Mouse (Mus musculus) midbrain, embryonic 14.5 days (tissue): ENCODE results near the gene Gsdmc3. TPM values are rescaled to one million over a fixed set of nuclear protein-coding genes. Genes with fewer than 3 reads are reported as not detected.
"Not testable (repeated sequence)": the region's sequence is repeated elsewhere in the genome, so short reads cannot be mapped to it uniquely, and the experiment has no call there.

Experiments used
- ATAC-seq: fragments of 200-750 bp; cut with Nextera tagmentation; 2 replicates; pipeline ENCODE4 v1.8.0; 2017; ENCODE audit warnings: moderate number of reproducible peaks, moderate library complexity; ENCODE audit not compliant: low FRiP score, low TSS enrichment
- DNase-seq: peaks from one replicate; pipeline ENCODE4 v3.0.0-alpha.2; 2015
- H3K27ac ChIP-seq: fragments of 300-500 bp; sonication (generic); replicated peaks from 2 replicates; pipeline ENCODE4 v1.5.1; 2014; ENCODE audit warnings: mild to moderate bottlenecking, low read depth, low read length, moderate library complexity
- H3K27me3 ChIP-seq: fragments of 300-500 bp; sonication (generic); 2 replicates; pipeline ENCODE4 v1.6.1; 2014; ENCODE audit warnings: low read length, control low read depth, mixed read lengths; ENCODE audit not compliant: control insufficient read depth, insufficient read depth
- H3K36me3 ChIP-seq: fragments of 300-500 bp; sonication (generic); 2 replicates; pipeline ENCODE4 v1.6.1; 2014; ENCODE audit warnings: low read length, control low read depth; ENCODE audit not compliant: control insufficient read depth, insufficient read depth
- H3K4me1 ChIP-seq: fragments of 300-500 bp; sonication (generic); 2 replicates; pipeline ENCODE4 v1.6.1; 2014; ENCODE audit warnings: mild to moderate bottlenecking, antibody characterized with exemption, low read length, control low read depth; ENCODE audit not compliant: control insufficient read depth, insufficient read depth
- H3K4me2 ChIP-seq: fragments of 300-500 bp; sonication (generic); 2 replicates; pipeline ENCODE4 v1.6.1; 2014; ENCODE audit warnings: mild to moderate bottlenecking, low read length, moderate library complexity
- H3K4me3 ChIP-seq: fragments of 300-500 bp; sonication (generic); replicated peaks from 2 replicates; pipeline ENCODE4 v1.5.1; 2014; ENCODE audit warnings: low read depth, low read length
- H3K9ac ChIP-seq: fragments of 300-500 bp; sonication (generic); replicated peaks from 2 replicates; pipeline ENCODE4 v1.6.1; 2014; ENCODE audit warnings: mild to moderate bottlenecking, low read length, moderate library complexity
- H3K9me3 ChIP-seq: fragments of 300-500 bp; sonication (generic); 2 replicates; pipeline ENCODE4 v1.6.1; 2016; ENCODE audit warnings: low read length, control low read depth, mixed read lengths; ENCODE audit not compliant: control insufficient read depth
- WGBS: fragments of 180-500 bp; shearing (Covaris S2); extraction: QIAGEN DNeasy Blood & Tissue Kit; methylation state at CpG from one replicate; pipeline ENCODE4 v1.1.7; 2014; 5-methylcytosine and 5-hydroxymethylcytosine counted together
- polyA plus RNA-seq: library from polyadenylated mRNA; unstranded; fragments of >200 nt; fragmentation: Nextera tagmentation; extraction: Ambion mirVana; gene quantifications from 2 replicates; pipeline ENCODE4 v1.2.1, GENCODE M21; 2014

Gene Gsdmc3
- polyA plus RNA-seq, 1 experiment from 2014 or later = not detected

DNA sequence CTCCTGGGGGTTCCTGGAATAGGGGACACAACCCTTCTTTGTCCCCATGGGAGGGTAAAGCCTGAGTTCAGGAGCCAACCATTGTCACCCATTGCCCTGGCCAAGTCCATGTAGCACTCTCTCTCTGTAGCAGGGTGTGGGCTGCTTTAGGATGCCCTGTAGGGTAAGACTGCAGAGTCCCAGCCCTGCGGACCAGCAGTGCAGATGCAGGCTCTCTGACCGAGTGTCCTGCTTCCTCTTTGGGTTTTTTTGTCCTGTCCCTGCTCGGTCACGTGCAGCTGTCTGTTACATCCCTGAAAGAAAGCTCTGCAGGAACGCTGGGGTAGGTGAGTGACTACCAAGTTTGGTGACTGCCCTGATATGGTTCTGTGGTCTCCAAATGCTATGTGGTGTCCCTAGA lies 10.1 kb upstream of the Gsdmc3 start:
- not testable (repeated sequence) for H3K36me3 ChIP-seq, H3K4me1 ChIP-seq, DNase-seq, H3K4me2 ChIP-seq, ATAC-seq, H3K4me3 ChIP-seq, H3K27me3 ChIP-seq, H3K27ac ChIP-seq, H3K9ac ChIP-seq, H3K9me3 ChIP-seq
- 64% methylated on average over 4 of the region's 5 CpGs for WGBS

DNA sequence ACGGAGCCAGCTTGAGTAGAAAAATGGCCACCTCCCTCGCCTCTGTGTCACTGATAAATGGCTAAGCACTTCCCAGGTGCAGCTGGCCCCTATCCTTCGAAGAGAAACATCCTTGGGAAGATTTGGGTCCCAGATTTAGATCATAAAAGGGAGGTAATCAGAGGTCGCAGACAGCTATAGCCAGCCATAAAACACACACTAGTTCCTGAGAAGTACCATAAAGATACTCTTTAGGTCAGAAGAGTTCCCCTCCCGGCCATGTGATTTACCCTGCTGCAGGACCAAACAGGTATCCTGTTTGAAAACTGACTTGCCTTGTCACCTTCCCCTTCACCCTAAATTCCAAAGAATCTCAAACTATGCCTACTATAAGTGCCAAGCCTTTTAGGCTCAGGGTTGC lies 9.6 kb upstream of the Gsdmc3 start:
- H3K4me3 ChIP-seq, H3K4me1 ChIP-seq, H3K4me2 ChIP-seq, H3K36me3 ChIP-seq, H3K9ac ChIP-seq, H3K9me3 ChIP-seq, H3K27ac ChIP-seq, ATAC-seq, H3K27me3 ChIP-seq, DNase-seq: not testable (repeated sequence)
- no CpG with 5 or more reads among the region's 5 CpGs for WGBS

DNA sequence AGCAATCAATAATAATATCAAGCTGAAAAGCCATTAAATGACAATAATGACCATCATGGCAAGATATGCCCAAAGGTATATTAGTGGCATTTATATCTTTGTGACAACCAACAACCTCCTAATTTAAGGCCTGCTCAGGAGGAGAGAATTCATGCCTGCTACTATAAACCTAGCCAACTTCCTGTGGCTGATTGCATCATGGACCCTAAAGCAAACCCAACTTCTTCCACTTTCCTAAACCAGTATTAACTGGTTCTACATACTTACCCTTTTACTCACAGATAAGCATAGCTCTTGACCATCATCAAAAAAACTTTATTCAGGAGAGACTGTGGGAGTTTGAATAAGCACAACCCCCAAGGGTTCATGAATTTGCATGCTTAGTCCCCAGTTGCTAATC lies 2.2 kb downstream of the Gsdmc3 start:
- not testable (repeated sequence) for H3K4me3 ChIP-seq, H3K36me3 ChIP-seq, H3K27ac ChIP-seq, ATAC-seq, H3K4me2 ChIP-seq, H3K27me3 ChIP-seq, H3K4me1 ChIP-seq, DNase-seq, H3K9me3 ChIP-seq, H3K9ac ChIP-seq

DNA sequence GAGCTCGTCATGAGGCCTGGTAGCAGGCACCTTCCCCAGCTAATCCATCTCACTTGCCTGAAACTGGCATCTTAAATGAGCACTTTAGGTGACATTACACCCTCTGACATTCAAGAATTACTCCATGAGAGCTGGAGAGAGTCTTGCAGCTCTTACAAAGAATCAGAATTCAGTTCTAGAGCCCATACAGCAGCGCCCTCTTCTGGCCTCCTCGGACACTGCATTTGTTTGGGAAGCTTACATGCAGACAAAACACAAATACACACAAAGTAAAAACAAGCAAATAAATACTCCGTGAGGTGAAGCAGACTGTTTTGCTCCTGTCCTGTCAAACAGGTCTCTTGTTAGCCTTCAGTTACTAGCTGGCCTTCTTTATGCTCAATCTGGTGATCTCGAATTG lies 16.4 kb downstream of the Gsdmc3 start:
- H3K27ac ChIP-seq, H3K27me3 ChIP-seq, ATAC-seq, H3K4me1 ChIP-seq, H3K36me3 ChIP-seq, H3K9me3 ChIP-seq, H3K4me2 ChIP-seq, H3K4me3 ChIP-seq, H3K9ac ChIP-seq: not testable (repeated sequence)
- 56% methylated on average over 5 of the region's 5 CpGs for WGBS
- DNase-seq = peak; percentile 50

Other genes with a start within 250 kb of the Gsdmc3 start
- not detected in 2 replicates for gene Gsdmc2, start 33.4 kb downstream of the Gsdmc3 start, polyA plus RNA-seq
- not detected in 2 replicates for gene Gsdmc4, start 33.7 kb upstream of the Gsdmc3 start, polyA plus RNA-seq
- 145 and 161 TPM in 2 replicates for gene Fam49b, start 181.9 kb upstream of the Gsdmc3 start, polyA plus RNA-seq